Mouse (Mus musculus): ENCODE measurements around the gene Map3k20. TPM values are rescaled to one million over a fixed set of nuclear protein-coding genes. Genes with fewer than 3 reads are reported as not detected.

The Map3k20 gene
- polyA plus RNA-seq, 1 experiment from 2014 or later: 14.0 TPM

GRCm38 (mm10) chr2:72246376-72246775, 39.1 kb upstream of the Map3k20 start:
- Histone ChIP-seq H3K9ac (replicated peaks; ENCODE audit: low read length) (no peak overlapping the region), H3K27ac (ENCODE audit: low read length) (no peak overlapping the region), H3K4me3 (ENCODE audit: low read length) (no peak overlapping the region), H3K4me1 (ENCODE audit: insufficient read depth, low read length) (no peaks in the 10 kb centered on the region), H3K36me3 (ENCODE audit: insufficient read depth, low read length) (no peaks in the 10 kb centered on the region), H3K9me3 (ENCODE audit: low read length) (no peaks in the 10 kb centered on the region), H3K27me3 (ENCODE audit: insufficient read depth, low read length) (no peaks in the 10 kb centered on the region), H3K4me2 (replicated peaks; ENCODE audit: low read depth, low read length) (no peak overlapping the region)
- 87% methylated on average over 11 of the region's 11 CpGs for WGBS
- no peak for ATAC-seq (ENCODE audit: low FRiP score, low TSS enrichment)

- Histone ChIP-seq H3K4me2 (replicated peaks; ENCODE audit: low read depth, low read length) (no peak overlapping the region), H3K9me3 (ENCODE audit: low read length) (no peaks in the 10 kb centered on the region), H3K27me3 (ENCODE audit: insufficient read depth, low read length) (no peaks in the 10 kb centered on the region), H3K27ac (ENCODE audit: low read length) (no peak overlapping the region), H3K4me3 (ENCODE audit: low read length) (no peak overlapping the region), H3K4me1 (ENCODE audit: insufficient read depth, low read length) (no peaks in the 10 kb centered on the region), H3K36me3 (ENCODE audit: insufficient read depth, low read length) (no peaks in the 10 kb centered on the region), H3K9ac (replicated peaks; ENCODE audit: low read length) (no peak overlapping the region)
- no peak for ATAC-seq (ENCODE audit: low FRiP score, low TSS enrichment)
- 84% methylated on average over 6 of the region's 6 CpGs for WGBS
Observed at GRCm38 (mm10) chr2:72247819-72248218, 37.6 kb upstream of the Map3k20 start.

GRCm38 (mm10) chr2:72252510-72253505, 32.6 kb upstream of the Map3k20 start:
- Histone ChIP-seq H3K9me3 (ENCODE audit: low read length) (no peaks in the 10 kb centered on the region), H3K36me3 (ENCODE audit: insufficient read depth, low read length) (no peaks in the 10 kb centered on the region), H3K27ac (ENCODE audit: low read length) (no peak overlapping the region), H3K4me3 (ENCODE audit: low read length) (no peak overlapping the region), H3K9ac (replicated peaks; ENCODE audit: low read length) (no peak overlapping the region), H3K4me2 (replicated peaks; ENCODE audit: low read depth, low read length) (no peak overlapping the region), H3K27me3 (ENCODE audit: insufficient read depth, low read length) (no peaks in the 10 kb centered on the region), H3K4me1 (ENCODE audit: insufficient read depth, low read length) (peaks cover 12% of the 10 kb centered on the region)
- WGBS: 71% methylated on average over 18 of the region's 18 CpGs
- no peak for ATAC-seq (ENCODE audit: low FRiP score, low TSS enrichment)

DNA sequence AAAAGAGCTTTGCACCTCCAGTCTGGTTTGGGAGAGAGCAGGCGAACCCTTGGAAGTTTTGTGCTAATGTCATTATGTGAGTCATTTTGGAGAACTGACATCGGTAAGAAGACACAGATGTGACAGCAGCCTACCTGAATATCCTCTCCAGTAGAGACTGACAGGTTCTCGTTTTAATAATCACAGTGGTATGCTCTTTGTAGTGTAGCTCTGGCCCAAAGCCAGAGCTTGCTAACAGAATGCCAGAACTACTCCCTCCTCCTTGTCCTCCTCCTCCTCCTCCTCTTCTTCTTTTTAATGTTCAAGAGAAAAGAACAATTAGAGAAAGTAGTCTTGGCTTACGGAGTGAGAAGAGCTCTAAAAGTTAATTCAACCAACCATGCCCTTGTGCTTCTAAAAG, 31.6 kb upstream of the Map3k20 start:
- no peak overlapping the region for H3K27ac ChIP-seq (ENCODE audit: low read length)
- ATAC-seq (ENCODE audit: low FRiP score, low TSS enrichment): no peak
- WGBS: 62% methylated on average over 4 of the region's 4 CpGs
- H3K4me2 ChIP-seq (replicated peaks; ENCODE audit: low read depth, low read length): no peak overlapping the region
- H3K9me3 ChIP-seq (ENCODE audit: low read length): no peaks in the 10 kb centered on the region
- H3K36me3 ChIP-seq (ENCODE audit: insufficient read depth, low read length): no peaks in the 10 kb centered on the region
- peaks cover 12% of the 10 kb centered on the region for H3K4me1 ChIP-seq (ENCODE audit: insufficient read depth, low read length)
- H3K9ac ChIP-seq (replicated peaks; ENCODE audit: low read length): no peak overlapping the region
- no peak overlapping the region for H3K4me3 ChIP-seq (ENCODE audit: low read length)
- no peaks in the 10 kb centered on the region for H3K27me3 ChIP-seq (ENCODE audit: insufficient read depth, low read length)

DNA sequence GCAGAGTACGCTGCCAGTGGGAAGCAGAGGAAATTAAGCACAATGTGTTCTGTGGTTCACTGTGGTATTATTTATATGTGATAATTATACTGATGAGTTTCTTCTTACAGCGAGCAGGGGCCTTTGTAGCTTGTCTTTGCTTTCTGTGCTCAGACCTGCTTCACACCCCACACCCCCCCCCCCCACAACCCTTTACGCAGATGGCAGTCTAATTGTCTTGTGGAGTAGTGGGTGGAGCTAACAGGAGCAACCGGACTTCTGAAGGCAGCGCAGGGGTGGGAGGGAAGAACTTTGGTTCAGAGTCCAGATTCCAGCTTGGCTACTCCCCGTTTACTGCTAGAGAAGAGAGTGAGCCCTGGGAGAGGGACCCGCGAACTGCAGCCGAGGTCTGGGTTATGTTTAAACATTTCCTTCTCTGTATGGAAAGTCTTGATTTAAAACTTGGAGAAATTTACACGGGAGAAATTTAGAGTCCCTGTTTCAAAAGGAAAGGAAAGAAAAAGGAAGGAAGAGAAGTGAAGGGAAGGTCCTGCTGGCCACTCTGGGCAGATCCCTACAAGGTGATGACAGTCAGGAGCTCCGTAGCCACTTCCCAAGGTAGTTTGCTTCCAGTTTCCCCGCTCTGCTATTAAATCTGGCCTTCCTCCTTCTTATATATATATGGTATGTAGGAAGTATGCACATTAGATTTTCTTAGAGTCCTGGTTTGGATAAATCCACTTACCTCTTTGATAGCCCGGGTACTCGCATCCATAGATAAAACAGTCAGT, 30.4 kb upstream of the Map3k20 start:
- no peak overlapping the region for H3K27ac ChIP-seq (ENCODE audit: low read length)
- ATAC-seq (ENCODE audit: low FRiP score, low TSS enrichment): peak; percentile 86
- 25% methylated on average over 14 of the region's 14 CpGs for WGBS
- H3K36me3 ChIP-seq (ENCODE audit: insufficient read depth, low read length): no peaks in the 10 kb centered on the region
- peak overlapping the region; percentile 57 for H3K9ac ChIP-seq (replicated peaks; ENCODE audit: low read length)
- H3K27me3 ChIP-seq (ENCODE audit: insufficient read depth, low read length): no peaks in the 10 kb centered on the region
- H3K9me3 ChIP-seq (ENCODE audit: low read length): no peaks in the 10 kb centered on the region
- peak overlapping the region; percentile 48 for H3K4me2 ChIP-seq (replicated peaks; ENCODE audit: low read depth, low read length)
- H3K4me3 ChIP-seq (ENCODE audit: low read length): peak overlapping the region; percentile 29
- peaks cover 12% of the 10 kb centered on the region for H3K4me1 ChIP-seq (ENCODE audit: insufficient read depth, low read length)

DNA sequence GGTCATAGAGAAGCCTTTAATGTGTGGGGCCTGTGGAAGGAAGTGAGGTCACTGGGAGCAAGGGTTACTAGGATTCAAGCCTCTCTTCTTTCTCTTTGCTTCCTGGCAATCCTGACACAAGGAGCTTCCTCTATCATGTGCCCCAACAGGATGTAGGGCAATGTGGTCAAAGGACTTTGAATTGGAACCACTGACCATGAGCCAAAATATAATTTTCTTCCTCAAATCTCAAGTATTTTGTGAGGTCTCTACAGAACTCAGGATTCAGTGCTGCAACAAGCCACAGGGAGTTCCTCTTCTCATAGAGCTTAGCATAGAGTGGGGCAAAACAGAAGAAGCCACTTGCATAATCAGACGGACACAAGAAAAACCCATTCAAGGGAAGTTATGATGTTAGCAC, 24.7 kb upstream of the Map3k20 start:
- ATAC-seq (ENCODE audit: low FRiP score, low TSS enrichment): no peak
- Histone ChIP-seq H3K9ac (replicated peaks; ENCODE audit: low read length) (no peak overlapping the region), H3K9me3 (ENCODE audit: low read length) (no peaks in the 10 kb centered on the region), H3K27ac (ENCODE audit: low read length) (no peak overlapping the region), H3K4me2 (replicated peaks; ENCODE audit: low read depth, low read length) (no peak overlapping the region), H3K27me3 (ENCODE audit: insufficient read depth, low read length) (no peaks in the 10 kb centered on the region), H3K4me1 (ENCODE audit: insufficient read depth, low read length) (no peaks in the 10 kb centered on the region), H3K36me3 (ENCODE audit: insufficient read depth, low read length) (no peaks in the 10 kb centered on the region), H3K4me3 (ENCODE audit: low read length) (no peak overlapping the region)
- 95% methylated on average over 1 of the region's 1 CpGs for WGBS

DNA sequence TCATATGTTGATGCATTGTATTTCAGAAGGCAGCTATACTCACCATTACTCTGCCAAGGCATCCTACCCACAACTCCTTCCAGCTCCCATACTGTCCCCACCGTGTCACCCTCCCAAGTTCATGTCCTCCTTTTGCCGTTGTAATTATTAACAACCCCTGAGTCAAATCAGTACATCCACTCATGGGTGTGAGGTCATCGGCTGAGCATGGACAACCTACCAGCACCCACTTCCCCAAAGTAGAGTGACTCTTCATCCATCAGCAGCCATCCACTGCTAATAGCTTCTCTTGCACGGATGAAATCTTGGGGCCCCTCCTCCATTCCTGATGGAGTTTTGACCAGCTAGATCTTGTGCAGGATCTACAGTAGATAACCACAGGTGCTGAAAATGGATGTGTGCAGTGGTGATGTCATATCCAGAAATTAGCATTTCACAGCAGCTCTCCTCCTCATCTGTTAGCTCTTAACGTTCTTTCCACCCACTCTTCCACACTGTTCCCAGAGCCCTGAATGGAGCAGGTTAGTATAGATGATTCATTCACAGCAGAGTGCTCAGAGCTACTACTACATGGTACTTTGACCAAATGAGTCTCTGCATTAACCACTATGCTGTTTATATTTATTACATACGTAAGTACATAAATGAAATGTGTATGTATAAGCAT, 22.5 kb upstream of the Map3k20 start:
- Histone ChIP-seq H3K4me3 (ENCODE audit: low read length) (no peak overlapping the region), H3K27ac (ENCODE audit: low read length) (no peak overlapping the region), H3K9ac (replicated peaks; ENCODE audit: low read length) (no peak overlapping the region), H3K9me3 (ENCODE audit: low read length) (peaks cover 5% of the 10 kb centered on the region; the same call in 1 of the 2 replicates), H3K4me2 (replicated peaks; ENCODE audit: low read depth, low read length) (no peak overlapping the region), H3K4me1 (ENCODE audit: insufficient read depth, low read length) (no peaks in the 10 kb centered on the region), H3K36me3 (ENCODE audit: insufficient read depth, low read length) (no peaks in the 10 kb centered on the region), H3K27me3 (ENCODE audit: insufficient read depth, low read length) (no peaks in the 10 kb centered on the region)
- 81% methylated on average over 6 of the region's 6 CpGs for WGBS
- ATAC-seq (ENCODE audit: low FRiP score, low TSS enrichment): no peak

DNA sequence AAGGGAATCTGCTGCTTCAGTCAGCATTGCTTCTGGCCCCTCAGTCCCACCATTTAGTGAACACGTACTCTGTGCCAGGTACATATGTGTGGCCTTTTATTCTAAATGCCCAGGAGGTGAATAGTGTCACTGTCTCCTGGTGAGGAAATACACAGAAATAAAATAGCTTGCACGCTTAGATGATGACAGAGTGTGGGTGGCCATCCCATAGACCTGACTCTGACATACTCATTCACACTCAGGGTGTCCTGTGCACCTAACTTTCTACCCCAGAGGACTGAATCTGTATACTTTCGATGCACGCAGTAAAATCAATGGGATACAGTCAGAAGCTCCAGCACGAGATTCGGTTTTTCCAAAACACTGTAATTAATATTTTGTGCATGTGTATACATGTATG, 18.0 kb upstream of the Map3k20 start:
- Histone ChIP-seq H3K9me3 (ENCODE audit: low read length) (peaks cover 5% of the 10 kb centered on the region; the same call in 1 of the 2 replicates), H3K36me3 (ENCODE audit: insufficient read depth, low read length) (no peaks in the 10 kb centered on the region), H3K9ac (replicated peaks; ENCODE audit: low read length) (no peak overlapping the region), H3K27me3 (ENCODE audit: insufficient read depth, low read length) (no peaks in the 10 kb centered on the region), H3K4me3 (ENCODE audit: low read length) (no peak overlapping the region), H3K27ac (ENCODE audit: low read length) (no peak overlapping the region), H3K4me2 (replicated peaks; ENCODE audit: low read depth, low read length) (no peak overlapping the region), H3K4me1 (ENCODE audit: insufficient read depth, low read length) (no peaks in the 10 kb centered on the region)
- WGBS: 86% methylated on average over 6 of the region's 6 CpGs
- no peak for ATAC-seq (ENCODE audit: low FRiP score, low TSS enrichment)

GRCm38 (mm10) chr2:72269651-72270341, 15.6 kb upstream of the Map3k20 start:
- Histone ChIP-seq H3K4me2 (replicated peaks; ENCODE audit: low read depth, low read length) (no peak overlapping the region), H3K36me3 (ENCODE audit: insufficient read depth, low read length) (no peaks in the 10 kb centered on the region), H3K9me3 (ENCODE audit: low read length) (peaks cover 5% of the 10 kb centered on the region; the same call in 1 of the 2 replicates), H3K27ac (ENCODE audit: low read length) (no peak overlapping the region), H3K4me3 (ENCODE audit: low read length) (no peak overlapping the region), H3K9ac (replicated peaks; ENCODE audit: low read length) (no peak overlapping the region), H3K27me3 (ENCODE audit: insufficient read depth, low read length) (no peaks in the 10 kb centered on the region), H3K4me1 (ENCODE audit: insufficient read depth, low read length) (no peaks in the 10 kb centered on the region)
- WGBS: 73% methylated on average over 4 of the region's 4 CpGs
- no peak for ATAC-seq (ENCODE audit: low FRiP score, low TSS enrichment)

Data from kidney, embryonic 16.5 days (tissue).